Mouse (Mus musculus) forebrain, embryonic 11.5 days (tissue): ENCODE measurements around the gene Rptn. TPM values are rescaled to one million over a fixed set of nuclear protein-coding genes. Genes with fewer than 3 reads are reported as not detected.
A peak's percentile ranks its signal among the peaks of the same experiment; 100 is the strongest.
"Not testable (repeated sequence)": the region's sequence is repeated elsewhere in the genome, so short reads cannot be mapped to it uniquely, and the experiment has no call there.

Experiments
- ATAC-seq: fragments of 200-750 bp; cut with Nextera tagmentation; replicated peaks from 2 replicates; pipeline ENCODE4 v1.8.0; 2017; ENCODE audit warnings: moderate TSS enrichment; ENCODE audit not compliant: low FRiP score
- DNase-seq: peaks from one replicate; pipeline ENCODE4 v3.0.0-alpha.2; 2017; ENCODE audit warnings: low spot score
- H3K27ac ChIP-seq: fragments of 300-500 bp; sonication (generic); 2 replicates; pipeline ENCODE4 v1.5.1; 2014; ENCODE audit warnings: low read depth, low read length
- H3K27me3 ChIP-seq: fragments of 300-500 bp; sonication (generic); 2 replicates; pipeline ENCODE4 v1.6.1; 2014; ENCODE audit warnings: mild to moderate bottlenecking, low read length, mixed read lengths; ENCODE audit not compliant: control insufficient read depth, insufficient read depth
- H3K36me3 ChIP-seq: fragments of 300-500 bp; sonication (generic); 2 replicates; pipeline ENCODE4 v1.6.1; 2014; ENCODE audit warnings: mild to moderate bottlenecking, low read length, moderate library complexity, mixed read lengths; ENCODE audit not compliant: control insufficient read depth, insufficient read depth
- H3K4me1 ChIP-seq: fragments of 300-500 bp; sonication (generic); replicated peaks from 2 replicates; pipeline ENCODE4 v1.6.1; 2014; ENCODE audit warnings: low read length, mixed read lengths; ENCODE audit not compliant: control insufficient read depth, insufficient read depth
- H3K4me2 ChIP-seq: fragments of 300-500 bp; sonication (generic); 2 replicates; pipeline ENCODE4 v1.6.1; 2014; ENCODE audit warnings: low read depth, mild to moderate bottlenecking, low read length, moderate library complexity, mixed read lengths; ENCODE audit not compliant: severe bottlenecking
- H3K4me3 ChIP-seq: fragments of 300-500 bp; sonication (generic); 2 replicates; pipeline ENCODE4 v1.5.1; 2014; ENCODE audit warnings: low read depth, low read length
- H3K9ac ChIP-seq: fragments of 300-500 bp; sonication (generic); 2 replicates; pipeline ENCODE4 v1.6.1; 2014; ENCODE audit warnings: low read length
- H3K9me3 ChIP-seq: fragments of 300-500 bp; sonication (generic); 2 replicates; pipeline ENCODE4 v1.6.1; 2016; ENCODE audit warnings: low read length, mixed read lengths; ENCODE audit not compliant: control insufficient read depth
- WGBS: fragments of 180-500 bp; shearing (Covaris S2); extraction: QIAGEN DNeasy Blood & Tissue Kit; methylation state at CpG from one replicate; pipeline ENCODE4 v1.1.7; 2014; 5-methylcytosine and 5-hydroxymethylcytosine counted together
- microRNA-seq: library from miRNA; unstranded; fragments of <30 nt; microRNA quantifications from one replicate; pipeline ENCODE4, GENCODE M21; 2016; ENCODE audit not compliant: insufficient number of aligned reads
- polyA plus RNA-seq: library from polyadenylated mRNA; unstranded; fragments of >200 nt; fragmentation: Nextera tagmentation; extraction: Ambion mirVana; gene quantifications from 2 replicates; pipeline ENCODE4 v1.2.1, GENCODE M21; 2014

Gene Rptn
- polyA plus RNA-seq, 1 experiment from 2014 or later = not detected

DNA sequence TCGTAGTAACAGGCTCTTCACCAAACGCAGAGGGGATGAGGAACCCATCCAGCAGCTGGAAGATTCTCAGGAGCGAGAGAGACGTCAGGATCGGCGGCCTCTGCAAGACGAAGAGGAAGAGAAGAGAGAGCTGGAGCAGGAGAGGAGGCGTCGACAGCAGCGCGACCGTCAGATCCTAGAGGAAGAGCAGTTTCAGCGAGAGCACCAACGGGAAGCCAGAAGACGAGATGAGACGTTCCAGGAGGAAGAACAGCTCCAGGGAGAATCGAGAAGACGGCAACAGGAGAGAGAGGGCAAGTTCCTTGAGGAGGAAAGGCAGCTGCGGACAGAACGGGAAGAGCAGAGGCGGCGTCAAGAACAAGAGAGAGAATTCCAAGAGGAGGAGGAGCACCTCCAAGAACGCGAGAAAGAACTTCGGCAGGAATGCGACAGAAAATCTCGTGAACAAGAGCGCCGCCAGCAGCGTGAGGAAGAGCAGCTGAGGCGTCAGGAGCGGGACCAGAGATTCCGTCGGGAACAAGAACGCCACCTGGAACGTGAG is 51.7 kb downstream of the Rptn start:
- H3K9me3 ChIP-seq = no peaks in the 10 kb centered on the region
- H3K27me3 ChIP-seq = peaks cover 20% of the 10 kb centered on the region; the same call in 1 of the 2 replicates
- ATAC-seq = no peak
- H3K27ac ChIP-seq = no peak overlapping the region
- H3K4me2 ChIP-seq = peak overlapping the region; percentile 90
- peaks cover 2% of the 10 kb centered on the region; the same call in 1 of the 2 replicates for H3K4me1 ChIP-seq
- peak; percentile 65 for DNase-seq
- WGBS = under 1% methylated on average over 36 of the region's 36 CpGs
- H3K9ac ChIP-seq = peak overlapping the region; percentile 57
- no peaks in the 10 kb centered on the region for H3K36me3 ChIP-seq
- H3K4me3 ChIP-seq = peak overlapping the region; percentile 44

DNA sequence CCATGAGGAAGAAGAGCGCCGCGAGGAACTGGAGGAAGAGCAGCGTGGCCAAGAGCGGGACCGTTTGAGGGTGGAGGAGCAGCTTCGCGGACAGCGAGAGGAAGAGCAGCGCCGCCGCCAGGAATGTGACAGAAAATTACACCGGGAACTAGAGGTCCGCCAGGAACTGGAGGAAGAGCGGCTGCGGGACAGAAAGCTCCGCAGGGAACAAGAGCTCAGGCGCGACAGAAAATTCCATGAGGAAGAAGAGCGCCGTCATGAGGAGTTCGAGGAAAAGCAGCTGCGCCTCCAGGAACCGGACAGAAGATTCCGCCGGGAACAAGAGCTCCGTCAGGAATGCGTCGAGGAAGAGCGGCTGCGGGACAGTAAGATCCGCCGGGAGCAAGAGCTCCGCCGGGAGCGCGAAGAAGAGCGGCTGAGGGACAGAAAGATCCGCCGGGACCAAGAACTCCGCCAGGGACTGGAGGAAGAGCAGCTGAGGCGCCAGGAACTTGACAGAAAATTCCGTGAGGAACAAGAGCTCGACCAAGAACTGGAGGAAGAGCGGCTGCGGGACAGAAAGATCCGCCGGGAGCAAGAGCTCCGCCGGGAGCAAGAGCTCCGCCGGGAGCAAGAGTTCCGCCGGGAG is 52.7 kb downstream of the Rptn start:
- peak; percentile 78 for DNase-seq
- no peak overlapping the region for H3K27ac ChIP-seq
- under 1% methylated on average over 54 of the region's 54 CpGs for WGBS
- H3K27me3 ChIP-seq = peaks cover 20% of the 10 kb centered on the region; the same call in 1 of the 2 replicates
- peak overlapping the region; percentile 37 for H3K9ac ChIP-seq
- H3K4me1 ChIP-seq = peaks cover 2% of the 10 kb centered on the region; the same call in 1 of the 2 replicates
- no peaks in the 10 kb centered on the region for H3K36me3 ChIP-seq
- no peak for ATAC-seq
- H3K4me2 ChIP-seq = peak overlapping the region; percentile 90
- no peaks in the 10 kb centered on the region for H3K9me3 ChIP-seq
- H3K4me3 ChIP-seq = peak overlapping the region; percentile 44

DNA sequence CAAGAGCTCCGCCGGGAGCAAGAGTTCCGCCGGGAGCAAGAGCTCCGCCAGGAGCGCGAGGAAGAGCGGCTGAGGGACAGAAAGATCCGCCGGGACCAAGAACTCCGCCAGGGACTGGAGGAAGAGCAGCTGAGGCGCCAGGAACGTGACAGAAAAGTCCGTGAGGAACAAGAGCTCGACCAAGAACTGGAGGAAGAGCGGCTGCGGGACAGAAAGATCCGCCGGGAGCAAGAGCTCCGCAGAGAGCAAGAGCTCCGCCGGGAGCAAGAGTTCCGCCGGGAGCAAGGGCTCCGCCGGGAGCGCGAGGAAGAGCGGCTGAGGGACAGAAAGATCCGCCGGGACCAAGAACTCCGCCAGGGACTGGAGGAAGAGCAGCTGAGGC is 53.2 kb downstream of the Rptn start:
- DNase-seq = not testable (repeated sequence)

DNA sequence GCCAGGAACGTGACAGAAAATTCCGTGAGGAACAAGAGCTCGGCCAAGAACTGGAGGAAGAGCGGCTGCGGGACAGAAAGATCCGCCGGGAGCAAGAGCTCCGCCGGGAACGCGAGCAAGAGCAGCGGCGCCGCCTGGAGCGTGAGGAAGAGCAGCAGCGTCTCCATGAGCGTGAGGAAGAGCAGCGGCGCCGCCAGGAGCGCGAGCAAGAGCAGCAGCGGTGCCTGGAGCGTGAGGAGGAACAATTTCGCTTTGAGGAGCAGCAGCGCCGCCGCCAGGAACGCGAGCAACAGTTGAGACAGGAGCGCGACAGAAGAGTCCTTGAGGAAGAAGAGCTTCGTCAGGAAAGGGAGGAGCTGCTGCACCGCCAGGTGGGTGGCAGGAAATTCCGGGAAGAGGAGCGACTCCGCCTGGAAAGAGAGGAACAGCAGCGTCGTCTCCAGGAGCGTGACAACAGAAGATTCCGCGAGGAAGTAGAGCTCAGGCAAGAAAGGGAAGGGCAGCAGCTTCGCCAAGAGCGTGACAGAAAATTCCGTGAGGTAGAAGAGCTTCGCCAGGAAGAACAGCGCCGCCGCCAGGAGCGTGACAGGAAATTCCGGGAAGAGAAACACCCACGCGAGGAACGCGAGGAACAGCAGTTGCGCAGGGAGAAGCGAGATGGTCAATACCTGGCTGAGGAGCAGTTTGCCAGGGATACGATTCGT is 53.8 kb downstream of the Rptn start:
- H3K27me3 ChIP-seq = peaks cover 20% of the 10 kb centered on the region; the same call in 1 of the 2 replicates

More for the DNA sequence above, 53.2 kb downstream of the Rptn start:
- 1% methylated on average over 32 of the region's 32 CpGs for WGBS
- H3K9ac ChIP-seq = peak overlapping the region; percentile 37
- not testable (repeated sequence) for H3K9me3 ChIP-seq, ATAC-seq, H3K4me1 ChIP-seq, H3K27ac ChIP-seq, H3K36me3 ChIP-seq
- peaks cover 20% of the 10 kb centered on the region; the same call in 1 of the 2 replicates for H3K27me3 ChIP-seq
- H3K4me3 ChIP-seq = peak overlapping the region; percentile 44
- peak overlapping the region; percentile 90 for H3K4me2 ChIP-seq

More for the DNA sequence above, 53.8 kb downstream of the Rptn start:
- Histone ChIP-seq H3K9me3 (no peaks in the 10 kb centered on the region), H3K27ac (no peak overlapping the region), H3K4me2 (peak overlapping the region; percentile 90), H3K4me3 (peak overlapping the region; percentile 44), H3K9ac (peak overlapping the region; percentile 37), H3K36me3 (no peaks in the 10 kb centered on the region), H3K4me1 (peaks cover 2% of the 10 kb centered on the region; the same call in 1 of the 2 replicates)
- peak; percentile 71 for ATAC-seq
- DNase-seq = peak; percentile 87
- under 1% methylated on average over 59 of the region's 59 CpGs for WGBS

Small RNA genes lying within 50 kb of the gene (microRNA-seq; reads per million reads assigned to microRNA genes)
- not detected for gene Gm22752
- not detected for gene Gm44353

Other genes starting within 250 kb of the Rptn start
- gene Crnn, start 248.9 kb upstream of the Rptn start, polyA plus RNA-seq = not detected in 2 replicates
- not detected in 2 replicates for gene Flg2, start 196.4 kb upstream of the Rptn start, polyA plus RNA-seq
- 0.33 TPM in 1 of 2 replicates, not detected in the other for gene Flg, start 120.2 kb upstream of the Rptn start, polyA plus RNA-seq
- not detected in 2 replicates for gene Hrnr, start 74.0 kb upstream of the Rptn start, polyA plus RNA-seq
- 0.25 and 0.40 TPM in 2 replicates for gene Tchh, start 48.6 kb downstream of the Rptn start, polyA plus RNA-seq
- not detected in 2 replicates for gene Tchhl1, start 75.1 kb downstream of the Rptn start, polyA plus RNA-seq
- 317 and 320 TPM in 2 replicates for gene S100a11, start 126.8 kb downstream of the Rptn start, polyA plus RNA-seq
- 128 and 139 TPM in 2 replicates for gene S100a10, start 161.4 kb downstream of the Rptn start, polyA plus RNA-seq